Mouse (Mus musculus): ENCODE data around the gene Fahd1.

The Fahd1 gene

DNA sequence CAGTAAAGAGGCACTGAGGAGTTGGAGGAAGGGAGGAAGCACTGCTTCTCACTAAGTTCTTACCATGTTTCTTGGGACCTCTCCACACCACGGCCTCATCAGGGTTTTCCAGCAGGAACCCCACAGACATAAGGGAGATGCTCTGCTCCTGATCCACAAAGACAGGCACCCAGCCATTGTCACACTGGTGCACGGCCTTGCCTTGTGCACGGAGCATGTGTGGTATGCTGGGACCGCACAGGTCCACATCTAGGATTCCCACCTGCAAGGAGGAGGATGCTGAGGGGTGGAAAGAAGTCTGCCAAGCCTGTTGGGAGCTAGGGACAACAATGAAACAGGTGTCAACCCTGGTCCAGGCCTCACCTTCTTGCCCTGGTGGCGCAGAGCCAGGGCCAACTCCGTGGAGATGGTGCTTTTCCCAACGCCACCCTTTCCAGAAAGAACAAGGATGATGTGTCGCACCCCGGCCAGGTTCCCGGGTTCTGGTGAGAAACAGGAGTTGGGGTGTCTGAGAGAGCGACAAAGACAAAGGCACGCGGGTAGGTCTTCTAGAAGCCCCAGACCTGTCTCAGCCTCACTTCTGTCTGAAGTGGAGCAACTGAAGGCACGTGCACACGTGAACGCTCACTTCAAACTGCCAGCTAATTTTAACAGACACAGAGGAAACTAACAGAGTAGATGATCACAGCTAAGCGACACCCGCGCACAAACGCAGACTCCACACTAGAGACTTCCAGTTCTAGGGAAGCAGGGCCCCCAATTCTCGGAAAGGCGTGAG, 35.4 kb upstream of the Fahd1 start:
- no peak for DNase-seq (ENCODE audit: extremely low read depth, low read depth, low spot score)

DNA sequence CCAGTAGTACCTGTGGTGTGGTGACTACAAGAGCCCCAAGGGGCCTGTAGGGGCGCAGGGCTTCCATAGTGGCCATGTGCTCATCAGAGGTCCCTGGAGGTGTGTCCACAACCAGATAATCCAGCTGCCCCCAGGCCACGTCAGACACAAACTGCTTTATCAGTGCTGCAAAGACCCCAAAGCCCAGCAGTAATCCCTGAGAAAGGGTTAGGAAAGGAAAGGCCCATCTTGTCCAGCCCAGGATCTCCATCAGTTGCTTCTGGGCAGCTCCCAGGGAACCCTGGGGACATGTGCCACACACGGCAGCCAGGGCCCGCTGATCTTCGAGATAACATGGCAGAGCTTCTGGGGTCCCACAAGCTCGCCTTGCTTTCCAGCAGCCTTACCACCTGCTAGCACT, 34.2 kb upstream of the Fahd1 start:
- no peak for DNase-seq (ENCODE audit: extremely low read depth, low read depth, low spot score)

DNA sequence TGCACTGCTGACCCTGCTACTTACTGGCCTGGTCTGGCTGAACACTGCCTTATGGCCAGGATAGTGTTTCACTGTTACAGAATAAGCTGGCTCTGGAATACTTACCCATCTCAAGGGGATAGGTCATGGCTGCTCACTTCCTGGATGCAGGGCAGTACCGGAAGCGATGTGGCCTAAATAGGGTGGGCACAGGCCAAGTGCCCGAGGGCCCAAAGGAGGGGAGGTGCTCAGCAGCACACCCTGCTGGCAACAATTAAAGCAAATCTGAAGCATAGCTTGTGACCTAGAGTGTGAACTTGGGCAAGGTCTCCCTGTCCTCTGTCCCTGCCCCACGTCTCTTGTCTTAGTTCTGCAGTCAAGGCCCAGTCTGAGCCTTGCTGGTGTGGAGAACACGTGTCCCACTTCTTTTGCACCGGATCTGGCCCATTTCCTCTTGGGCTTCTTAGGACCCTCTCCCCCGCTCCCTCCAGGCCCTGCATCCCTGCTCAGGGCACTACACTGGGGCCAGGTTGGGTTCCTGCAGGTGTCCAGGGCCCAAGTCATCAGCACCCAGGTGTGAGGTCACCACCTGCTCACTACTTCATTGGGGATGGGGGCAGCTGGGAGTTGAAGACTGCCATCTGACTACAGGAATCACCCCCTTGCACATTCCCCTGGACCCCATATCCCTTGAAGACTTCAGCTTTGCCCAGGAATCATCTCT, 31.7 kb upstream of the Fahd1 start:
- no peak for DNase-seq (ENCODE audit: extremely low read depth, low read depth, low spot score)

DNA sequence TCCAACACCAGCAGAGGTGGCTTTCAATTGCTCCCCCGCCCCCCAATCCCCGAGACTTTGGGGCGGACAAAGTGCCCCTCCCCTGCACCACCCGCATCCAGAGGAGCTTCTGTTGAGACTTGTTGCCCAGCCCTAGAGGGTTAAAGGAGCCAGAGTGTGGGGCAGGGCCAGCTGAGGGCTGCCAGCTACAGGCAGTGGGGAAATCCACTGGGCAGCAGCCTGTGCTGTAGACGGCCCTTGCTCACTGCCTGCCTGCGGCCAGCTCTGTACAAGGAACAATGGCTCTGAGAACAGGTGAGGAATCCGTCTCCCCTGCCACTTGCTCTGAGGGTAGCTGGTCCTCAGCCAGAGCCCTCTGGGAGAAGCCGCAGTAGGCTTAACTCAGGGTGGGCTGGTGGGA, 28.4 kb upstream of the Fahd1 start:
- DNase-seq (ENCODE audit: extremely low read depth, low read depth, low spot score): peak; percentile 51

DNA sequence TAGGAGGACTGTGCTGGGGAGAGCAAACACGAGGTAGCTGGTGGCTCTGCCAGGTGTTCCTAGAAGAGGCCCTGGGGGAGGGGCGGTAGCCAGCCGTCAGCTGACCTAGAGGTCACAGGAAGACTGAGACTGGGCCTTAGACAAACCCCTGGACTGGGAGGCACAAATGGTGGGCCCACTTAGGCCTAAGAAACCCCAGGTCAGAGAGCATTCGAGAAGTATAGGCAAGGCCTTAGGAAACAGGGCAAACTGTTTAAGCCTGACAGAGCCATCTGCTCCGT, 27.9 kb upstream of the Fahd1 start:
- no peak for DNase-seq (ENCODE audit: extremely low read depth, low read depth, low spot score)

GRCm38 (mm10) chr17:24877336-24878116, 27.4 kb upstream of the Fahd1 start:
- no peak for DNase-seq (ENCODE audit: extremely low read depth, low read depth, low spot score)

DNA sequence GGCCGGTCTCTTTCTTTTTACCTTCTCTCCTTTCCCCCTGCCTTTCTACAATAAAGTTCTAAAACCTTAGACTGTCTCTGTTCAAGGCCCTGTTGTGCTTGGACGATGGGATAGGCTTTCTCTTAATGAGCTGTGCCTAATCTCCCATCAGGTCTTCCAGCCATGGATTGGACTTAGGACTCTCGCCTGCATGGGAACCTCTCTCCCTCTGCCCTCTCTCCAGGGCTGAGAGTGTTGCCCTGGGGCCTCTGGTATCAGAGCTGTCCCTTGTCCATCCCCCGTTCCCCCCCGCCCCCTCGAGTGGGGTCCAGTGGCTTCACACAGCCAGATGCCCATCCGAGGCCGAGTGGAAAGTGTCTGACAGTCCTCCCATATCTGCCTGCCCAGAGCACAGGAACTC, 24.8 kb upstream of the Fahd1 start:
- DNase-seq (ENCODE audit: extremely low read depth, low read depth, low spot score): no peak

DNA sequence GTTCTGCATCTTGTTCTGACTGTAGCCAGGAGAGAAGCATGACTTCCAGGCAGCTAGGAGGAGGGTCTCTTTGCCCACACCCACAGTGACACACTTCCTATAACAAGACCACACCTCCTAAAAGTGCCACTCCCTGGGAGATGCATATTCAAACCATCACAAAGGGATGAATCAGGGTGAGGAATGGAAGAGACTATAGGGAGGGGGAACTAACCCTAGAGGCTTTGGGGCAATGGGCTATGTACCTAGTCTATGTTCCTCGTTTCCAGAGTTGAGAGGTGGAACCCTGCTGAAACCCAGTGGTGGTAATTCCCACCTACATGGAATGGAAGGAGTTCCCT, 24.2 kb upstream of the Fahd1 start:
- DNase-seq (ENCODE audit: extremely low read depth, low read depth, low spot score): no peak

- no peak for DNase-seq (ENCODE audit: extremely low read depth, low read depth, low spot score)
These were observed 23.7 kb upstream of the Fahd1 start for GRCm38 (mm10) chr17:24873695-24874404.

DNA sequence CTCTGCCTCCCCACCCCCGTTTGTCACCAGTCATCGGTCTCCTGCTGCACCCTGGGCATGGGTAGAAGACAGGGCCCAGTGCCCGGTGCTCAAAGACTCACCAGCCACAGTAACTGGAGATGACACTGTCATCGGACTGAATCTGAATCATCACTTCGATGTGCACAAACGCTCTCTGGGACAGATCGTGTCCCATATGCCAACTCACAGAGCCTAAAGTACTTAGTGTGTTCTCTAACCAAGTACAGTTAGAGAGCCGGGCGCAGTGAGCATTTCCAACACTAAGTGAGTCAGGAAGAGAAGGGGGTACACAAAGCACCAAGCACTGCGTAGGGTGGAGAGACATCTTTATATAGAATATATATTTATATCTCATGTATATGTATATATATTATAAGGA, 17.8 kb upstream of the Fahd1 start:
- no peak for DNase-seq (ENCODE audit: extremely low read depth, low read depth, low spot score)

DNA sequence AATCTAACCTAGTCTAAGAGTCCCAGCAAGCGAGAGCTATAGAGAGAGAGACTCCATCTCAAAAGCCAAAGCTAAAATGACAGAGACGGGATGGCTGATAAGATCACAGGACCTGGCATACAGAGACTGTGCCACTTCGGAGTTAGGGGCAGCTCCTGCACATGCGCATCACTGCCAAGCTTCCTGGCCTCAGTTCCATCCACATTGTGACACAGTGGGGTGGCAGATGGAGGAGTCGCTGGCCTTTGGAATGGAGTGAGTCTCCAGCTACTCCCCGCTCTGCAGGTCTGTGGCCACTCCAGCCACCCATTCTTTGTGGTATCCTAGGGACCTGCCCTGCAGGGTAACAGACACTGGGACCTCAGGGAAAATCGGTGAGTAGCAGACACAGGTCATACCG, 15.6 kb upstream of the Fahd1 start, which contains the start of gene Igfals:
TSS of gene Igfals (plus strand) at position 222 of the 400 bp plus-strand sequence.
- DNase-seq (ENCODE audit: extremely low read depth, low read depth, low spot score): no peak

- no peak for DNase-seq (ENCODE audit: extremely low read depth, low read depth, low spot score)
These were observed 11.6 kb upstream of the Fahd1 start for GRCm38 (mm10) chr17:24861785-24862184.

DNA sequence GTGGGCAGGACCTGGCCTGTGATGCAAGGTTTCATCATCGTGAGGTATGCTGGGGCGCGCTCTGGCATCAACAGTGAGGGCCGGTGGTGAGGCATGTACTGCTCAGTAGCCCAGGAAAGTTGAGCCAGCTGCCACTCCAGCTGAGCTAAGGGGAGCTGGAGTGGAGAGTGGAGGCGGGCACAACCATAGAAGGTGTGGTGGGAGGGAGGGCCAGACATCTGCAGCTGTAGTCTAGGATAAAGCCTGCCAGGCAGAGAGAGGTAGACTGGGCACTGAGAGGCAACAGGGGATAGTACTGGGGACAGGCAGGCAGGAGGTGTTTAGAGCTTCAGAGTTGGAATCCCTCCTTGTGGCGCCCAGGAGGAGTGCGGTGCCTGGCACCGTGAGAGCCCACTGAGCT, 9.9 kb upstream of the Fahd1 start:
- DNase-seq (ENCODE audit: extremely low read depth, low read depth, low spot score): no peak

DNA sequence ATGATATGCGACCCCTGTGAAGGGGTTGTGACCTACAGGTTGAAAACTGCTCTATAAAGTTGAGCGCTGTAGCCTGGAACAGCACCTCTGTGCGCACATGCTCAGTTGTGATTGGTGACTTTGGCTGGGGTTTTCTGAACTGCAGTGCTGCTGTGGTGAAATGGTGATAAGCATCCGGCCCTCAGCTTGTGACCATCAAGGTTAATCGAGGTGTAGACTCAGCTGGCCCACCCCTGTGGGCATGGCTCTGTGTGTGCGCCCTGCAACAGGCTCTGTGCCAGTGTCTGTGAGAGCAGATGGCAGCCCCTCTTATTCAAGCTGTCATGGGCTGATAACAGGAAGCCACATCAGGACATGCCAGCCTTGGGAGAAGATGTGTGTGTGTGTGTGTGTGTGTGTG, 8.8 kb upstream of the Fahd1 start:
- DNase-seq (ENCODE audit: extremely low read depth, low read depth, low spot score): no peak

- no peak for DNase-seq (ENCODE audit: extremely low read depth, low read depth, low spot score)
These were observed 7.8 kb upstream of the Fahd1 start for GRCm38 (mm10) chr17:24857831-24858470.

GRCm38 (mm10) chr17:24856589-24856988, 6.4 kb upstream of the Fahd1 start:
- no peak for DNase-seq (ENCODE audit: extremely low read depth, low read depth, low spot score)

GRCm38 (mm10) chr17:24855838-24856464, 5.8 kb upstream of the Fahd1 start:
- no peak for DNase-seq (ENCODE audit: extremely low read depth, low read depth, low spot score)

DNA sequence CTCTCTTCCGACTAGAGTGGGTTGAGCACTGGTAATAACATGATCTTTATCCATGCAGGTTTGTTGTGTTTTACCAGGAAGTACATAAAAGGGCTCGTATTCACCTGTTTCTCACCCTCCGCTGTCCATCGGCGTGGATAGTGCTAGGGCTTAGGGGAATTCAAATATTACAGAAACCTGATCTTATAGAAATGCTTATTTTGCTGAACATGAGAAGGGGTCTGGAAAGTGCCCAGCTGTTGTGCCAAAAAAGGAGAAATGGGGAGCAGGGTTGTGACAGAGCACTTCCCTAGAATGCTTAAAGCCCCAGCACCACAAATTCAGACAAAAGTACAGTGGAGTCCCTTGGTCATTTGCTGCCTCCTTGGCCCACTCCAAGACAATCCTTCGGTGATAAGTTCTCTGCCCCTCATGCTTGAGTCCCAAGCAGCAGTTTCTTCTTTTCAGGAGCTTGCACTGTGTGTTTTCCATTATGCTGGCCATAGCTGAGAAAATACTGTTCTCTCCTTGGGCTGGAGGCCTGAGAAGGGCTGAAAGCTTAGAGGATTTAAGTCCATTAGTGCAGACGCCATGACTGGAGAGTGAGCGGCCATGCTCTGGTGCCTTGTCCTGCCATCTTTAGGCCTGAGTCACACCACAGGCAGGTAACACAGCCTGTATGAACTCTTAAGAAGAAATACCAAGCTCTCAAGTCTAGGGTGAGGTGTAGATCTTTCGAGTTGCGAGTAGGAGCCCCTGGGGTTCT, 1.4 kb upstream of the Fahd1 start:
- no peak for DNase-seq (ENCODE audit: extremely low read depth, low read depth, low spot score)

GRCm38 (mm10) chr17:24850773-24851127, 586 bp upstream of the Fahd1 start:
- DNase-seq (ENCODE audit: extremely low read depth, low read depth, low spot score): no peak

DNA sequence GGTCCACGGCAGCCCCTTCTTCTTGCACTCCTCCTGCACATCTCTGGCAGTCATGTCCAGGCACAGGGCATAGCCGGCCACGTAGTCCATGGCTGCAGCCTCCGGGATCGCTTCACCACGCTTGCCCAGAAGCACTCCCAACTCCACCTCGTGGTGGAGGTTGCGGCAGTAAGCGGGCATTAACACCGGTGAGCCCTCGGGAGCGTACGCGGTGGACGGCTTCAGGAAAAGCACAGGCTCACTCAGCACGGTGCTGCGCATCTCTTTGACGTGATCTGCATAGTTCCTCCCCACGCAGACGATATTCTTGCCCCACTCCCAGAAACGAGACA, 465 bp downstream of the Fahd1 start:
- no peak for DNase-seq (ENCODE audit: extremely low read depth, low read depth, low spot score)
